Mouse (Mus musculus) midbrain, postnatal 0 days (tissue): Measurements from ENCODE around the gene Klhl26. TPM values are rescaled to one million over a fixed set of nuclear protein-coding genes. Genes with fewer than 3 reads are reported as not detected.
"Not testable (repeated sequence)": the region's sequence is repeated elsewhere in the genome, so short reads cannot be mapped to it uniquely, and the experiment has no call there.

Source experiments
- ATAC-seq: fragments of 200-750 bp; cut with Nextera tagmentation; 2 replicates; pipeline ENCODE4 v1.8.0; 2017; ENCODE audit warnings: moderate number of reproducible peaks, mild to moderate bottlenecking, moderate TSS enrichment, moderate library complexity; ENCODE audit not compliant: low FRiP score
- DNase-seq: peaks from one replicate; pipeline ENCODE4 v3.0.0-alpha.2; 2015; ENCODE audit warnings: low spot score
- H3K27ac ChIP-seq: fragments of 300-500 bp; sonication (generic); 2 replicates; pipeline ENCODE4 v1.5.1; 2014; ENCODE audit warnings: low read depth, mild to moderate bottlenecking, low read length, mixed read lengths
- H3K27me3 ChIP-seq: fragments of 300-500 bp; sonication (generic); 2 replicates; pipeline ENCODE4 v1.6.1; 2014; ENCODE audit warnings: low read length, control low read depth, mixed read lengths; ENCODE audit not compliant: insufficient read depth
- H3K36me3 ChIP-seq: fragments of 300-500 bp; sonication (generic); 2 replicates; pipeline ENCODE4 v1.6.1; 2014; ENCODE audit warnings: low read length, control low read depth, mixed read lengths; ENCODE audit not compliant: insufficient read depth
- H3K4me1 ChIP-seq: fragments of 300-500 bp; sonication (generic); 2 replicates; pipeline ENCODE4 v1.6.1; 2014; ENCODE audit warnings: mild to moderate bottlenecking, control low read depth, antibody characterized with exemption, low read length, mixed read lengths; ENCODE audit not compliant: insufficient read depth
- H3K4me2 ChIP-seq: fragments of 300-500 bp; sonication (generic); 2 replicates; pipeline ENCODE4 v1.6.1; 2014; ENCODE audit warnings: low read depth, mild to moderate bottlenecking, low read length, mixed read lengths; ENCODE audit not compliant: poor library complexity, severe bottlenecking
- H3K4me3 ChIP-seq: fragments of 300-500 bp; sonication (generic); 2 replicates; pipeline ENCODE4 v1.5.1; 2014; ENCODE audit warnings: low read depth, mild to moderate bottlenecking, low read length, moderate library complexity
- H3K9ac ChIP-seq: fragments of 300-500 bp; sonication (generic); replicated peaks from 2 replicates; pipeline ENCODE4 v1.6.1; 2014; ENCODE audit warnings: mild to moderate bottlenecking, low read length, moderate library complexity, mixed read lengths; ENCODE audit not compliant: poor library complexity, severe bottlenecking
- H3K9me3 ChIP-seq: fragments of 300-500 bp; sonication (generic); 2 replicates; pipeline ENCODE4 v1.6.1; 2016; ENCODE audit warnings: low read length, control low read depth
- CTCF ChIP-seq: IDR thresholded peaks from 2 replicates; pipeline ENCODE4 v1.5.1; 2016; ENCODE audit warnings: antibody characterized with exemption, mild to moderate bottlenecking
- WGBS: fragments of 180-500 bp; shearing (Covaris S2); extraction: QIAGEN DNeasy Blood & Tissue Kit; methylation state at CpG from one replicate; pipeline ENCODE4 v1.1.7; 2014; 5-methylcytosine and 5-hydroxymethylcytosine counted together
- polyA plus RNA-seq: library from polyadenylated mRNA; unstranded; fragments of >200 nt; fragmentation: Nextera tagmentation; extraction: Ambion mirVana; gene quantifications from 2 replicates; pipeline ENCODE4 v1.2.1, GENCODE M21; 2015
- total RNA-seq: library from RNA; depleted of rRNA; stranded (reverse); fragments of >200 nt; gene quantifications from 2 replicates; pipeline ENCODE4 v1.2.3, GENCODE M21; 2014

Gene Klhl26
- total and polyA plus RNA-seq, 2 experiments from 2014 or later, result 39.4 to 51.0 TPM

GRCm38 (mm10) chr8:70513441-70513840 is 36.7 kb upstream of the Klhl26 start:
- H3K4me1 ChIP-seq, result peaks cover 7% of the 10 kb centered on the region; the same call in 1 of the 2 replicates
- no peak overlapping the region for H3K27ac ChIP-seq
- no peaks in the 10 kb centered on the region for H3K9me3 ChIP-seq
- DNase-seq (no peak), ATAC-seq (no peak)
- H3K9ac ChIP-seq, result no peak overlapping the region
- TF ChIP-seq CTCF, result no peak
- no peak overlapping the region for H3K4me3 ChIP-seq
- H3K27me3 ChIP-seq, result no peaks in the 10 kb centered on the region
- no peak overlapping the region for H3K4me2 ChIP-seq
- 65% methylated on average over 2 of the region's 2 CpGs for WGBS
- peaks cover 16% of the 10 kb centered on the region for H3K36me3 ChIP-seq

- no peak for DNase-seq
- H3K4me2 ChIP-seq, result no peak overlapping the region
- H3K36me3 ChIP-seq, result peaks cover 16% of the 10 kb centered on the region
- WGBS, result 93% methylated on average over 11 of the region's 11 CpGs
- H3K27me3 ChIP-seq, result no peaks in the 10 kb centered on the region
- peaks cover 7% of the 10 kb centered on the region; the same call in 1 of the 2 replicates for H3K4me1 ChIP-seq
- no peaks in the 10 kb centered on the region for H3K9me3 ChIP-seq
- ATAC-seq, result no peak
- H3K9ac ChIP-seq, result no peak overlapping the region
- no peak overlapping the region for H3K27ac ChIP-seq
- no peak overlapping the region for H3K4me3 ChIP-seq
- no peak for TF ChIP-seq CTCF
Measured at GRCm38 (mm10) chr8:70512253-70512903, 35.6 kb upstream of the Klhl26 start.

- H3K4me3 ChIP-seq, result no peak overlapping the region
- ATAC-seq (no peak), DNase-seq (no peak)
- no peak for TF ChIP-seq CTCF
- H3K9me3 ChIP-seq, result no peaks in the 10 kb centered on the region
- no peak overlapping the region for H3K27ac ChIP-seq
- WGBS, result 98% methylated on average over 2 of the region's 2 CpGs
- H3K9ac ChIP-seq, result no peak overlapping the region
- H3K27me3 ChIP-seq, result no peaks in the 10 kb centered on the region
- H3K36me3 ChIP-seq, result peaks cover 14% of the 10 kb centered on the region; the same call in 1 of the 2 replicates
- H3K4me1 ChIP-seq, result peaks cover 7% of the 10 kb centered on the region; the same call in 1 of the 2 replicates
- no peak overlapping the region for H3K4me2 ChIP-seq
Measured at GRCm38 (mm10) chr8:70511770-70512169, 35.0 kb upstream of the Klhl26 start.

- not testable (repeated sequence) for H3K9ac ChIP-seq, H3K4me1 ChIP-seq, H3K9me3 ChIP-seq, H3K36me3 ChIP-seq, ATAC-seq, DNase-seq, H3K27me3 ChIP-seq
- WGBS, result 88% methylated on average over 6 of the region's 6 CpGs
- Histone ChIP-seq H3K27ac (peak overlapping the region; percentile 93; the same call in 1 of the 2 replicates), H3K4me2 (peak overlapping the region; percentile 96; the same call in 1 of the 2 replicates), H3K4me3 (peak overlapping the region; percentile 69; the same call in 1 of the 2 replicates)
Measured at GRCm38 (mm10) chr8:70511174-70511573, 34.4 kb upstream of the Klhl26 start.

DNA sequence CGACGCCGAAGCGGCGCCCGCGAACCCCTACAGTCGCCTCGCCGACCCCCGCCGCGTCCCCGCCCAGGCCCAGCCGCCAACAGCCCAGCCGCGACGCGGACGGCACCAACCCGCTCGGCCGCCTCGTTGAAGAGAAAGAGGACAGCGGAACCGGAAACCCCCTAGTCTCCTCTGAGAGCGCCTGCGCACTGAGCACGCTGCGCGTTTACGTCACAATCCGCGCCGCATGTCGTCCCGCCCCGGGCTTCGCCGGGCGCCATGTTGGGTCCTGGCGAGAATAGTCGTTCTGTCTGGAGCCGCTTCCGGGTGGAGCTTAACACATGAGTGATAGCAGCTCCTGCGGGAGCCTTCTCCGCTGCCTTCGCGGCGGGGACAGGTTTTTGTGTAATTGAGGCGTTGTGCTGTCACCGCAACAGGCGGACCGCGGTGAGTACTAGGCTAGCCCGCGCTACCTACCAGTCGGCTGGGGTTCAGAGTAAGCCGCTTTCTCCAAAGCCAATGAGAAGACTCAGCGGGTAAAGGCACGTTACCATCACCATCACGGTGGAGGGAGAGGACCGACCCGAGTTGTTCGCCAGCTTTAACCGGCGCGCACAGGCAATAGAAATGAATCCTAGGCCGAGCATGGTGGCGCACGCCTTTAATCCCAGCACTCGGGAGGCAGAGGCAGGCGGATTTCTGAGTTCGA is 33.6 kb upstream of the Klhl26 start, which contains the start of gene Uba52:
Uba52 (minus strand) TSS at position 574 of the 688 bp plus-strand sequence.
- peaks cover 10% of the 10 kb centered on the region; the same call in 1 of the 2 replicates for H3K36me3 ChIP-seq
- peak within 1 kb of the TSS; percentile 93 for H3K27ac ChIP-seq
- peaks cover 7% of the 10 kb centered on the region; the same call in 1 of the 2 replicates for H3K4me1 ChIP-seq
- H3K9ac ChIP-seq, result peak within 1 kb of the TSS; percentile 77
- peak within 1 kb of the TSS; percentile 69 for H3K4me3 ChIP-seq
- WGBS, result 2% methylated on average over 65 of the region's 74 CpGs
- no peaks in the 10 kb centered on the region for H3K9me3 ChIP-seq
- peak within 1 kb of the TSS; percentile 96 for H3K4me2 ChIP-seq
- ATAC-seq, result peak; percentile 89
- H3K27me3 ChIP-seq, result no peaks in the 10 kb centered on the region
- TF ChIP-seq CTCF, result no peak
- DNase-seq, result peak; percentile 98
